Mouse (Mus musculus): Measurements from ENCODE around the gene Gnaz.

DNA sequence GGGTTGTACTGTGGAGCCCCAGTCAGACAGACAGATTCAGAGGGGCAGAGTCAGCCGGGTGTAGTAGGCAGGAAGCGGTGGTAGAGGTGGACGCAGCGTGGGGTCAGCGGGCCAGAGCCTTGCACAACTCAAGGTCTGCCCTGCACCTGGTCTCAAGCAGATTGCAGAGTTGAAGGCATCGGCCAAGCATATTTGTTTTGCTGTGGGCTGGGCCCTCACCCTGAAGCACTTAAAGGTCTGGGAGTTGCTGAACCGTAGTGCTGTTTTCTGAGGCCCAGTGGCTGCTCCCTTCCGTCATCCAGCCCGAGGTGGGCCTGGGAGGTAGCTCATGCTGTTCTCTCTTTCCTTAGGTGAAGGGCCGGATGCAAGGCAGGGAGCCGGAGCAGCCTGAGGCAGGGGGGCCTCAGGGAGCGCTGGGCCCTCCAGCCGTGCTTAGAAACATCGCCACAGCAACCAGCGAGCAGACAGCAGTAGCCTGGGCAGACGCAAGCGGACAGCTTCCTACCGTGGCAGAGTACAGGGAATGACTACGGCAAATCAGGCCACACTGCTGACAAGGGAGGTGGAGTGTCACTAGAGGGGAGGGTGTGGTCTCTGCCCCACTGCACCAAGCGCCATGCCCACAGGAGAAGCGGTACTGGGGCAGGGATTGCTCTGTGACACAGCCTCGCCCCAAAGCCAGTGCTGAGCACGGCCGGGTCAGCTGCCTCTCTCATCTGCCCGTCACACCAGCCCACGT lies 23.8 kb downstream of the Gnaz start:
- TF ChIP-seq CTCF (IDR thresholded peaks at IDR 0.05; ENCODE audit: low read depth) (no peak), EP300 (IDR thresholded peaks at IDR 0.05; ENCODE audit: low read depth) (no peak)

Measured in liver, embryonic 14.5 days (tissue).